Mouse (Mus musculus): ENCODE measurements around the gene Rpl18. TPM values are rescaled to one million over a fixed set of nuclear protein-coding genes. Genes with fewer than 3 reads are reported as not detected.

Gene Rpl18
- polyA plus RNA-seq, 1 experiment from 2014 or later = 538 TPM

GRCm38 (mm10) chr7:45727625-45728024 is 12.4 kb downstream of the Rpl18 start:
- Histone ChIP-seq H3K36me3 (replicated peaks) (peaks cover 11% of the 10 kb centered on the region; the same call in 1 of the 2 replicates), H3K27me3 (replicated peaks) (no peaks in the 10 kb centered on the region), H3K4me1 (no peaks in the 10 kb centered on the region), H3K27ac (no peak overlapping the region), H3K4me2 (no peak overlapping the region), H3K4me3 (no peak overlapping the region), H3K9ac (no peak overlapping the region), H3K9me3 (no peaks in the 10 kb centered on the region)
- WGBS = 84% methylated on average over 3 of the region's 3 CpGs
- ATAC-seq (replicated peaks) = no peak

- H3K27ac ChIP-seq = no peak overlapping the region
- H3K27me3 ChIP-seq (replicated peaks) = no peaks in the 10 kb centered on the region
- no peak overlapping the region for H3K4me3 ChIP-seq
- no peaks in the 10 kb centered on the region for H3K4me1 ChIP-seq
- H3K9me3 ChIP-seq = no peaks in the 10 kb centered on the region
- 16% methylated on average over 16 of the region's 16 CpGs for WGBS
- no peak overlapping the region for H3K4me2 ChIP-seq
- peak; percentile 30; the same call in 1 of the 2 replicates for ATAC-seq (replicated peaks)
- no peaks in the 10 kb centered on the region for H3K36me3 ChIP-seq (replicated peaks)
- no peak overlapping the region for H3K9ac ChIP-seq
Observed at GRCm38 (mm10) chr7:45730727-45731431, 15.6 kb downstream of the Rpl18 start.

GRCm38 (mm10) chr7:45733477-45733876 is 18.2 kb downstream of the Rpl18 start:
- H3K4me3 ChIP-seq = no peak overlapping the region
- ATAC-seq (replicated peaks) = no peak
- no peak overlapping the region for H3K27ac ChIP-seq
- no peaks in the 10 kb centered on the region for H3K27me3 ChIP-seq (replicated peaks)
- H3K36me3 ChIP-seq (replicated peaks) = no peaks in the 10 kb centered on the region
- no peak overlapping the region for H3K9ac ChIP-seq
- H3K4me1 ChIP-seq = no peaks in the 10 kb centered on the region
- no peak overlapping the region for H3K4me2 ChIP-seq
- WGBS = 75% methylated on average over 5 of the region's 5 CpGs
- H3K9me3 ChIP-seq = no peaks in the 10 kb centered on the region

- H3K27me3 ChIP-seq (replicated peaks) = no peaks in the 10 kb centered on the region
- no peak overlapping the region for H3K4me3 ChIP-seq
- no peak overlapping the region for H3K9ac ChIP-seq
- 6% methylated on average over 9 of the region's 9 CpGs for WGBS
- H3K9me3 ChIP-seq = no peaks in the 10 kb centered on the region
- ATAC-seq (replicated peaks) = peak; percentile 83
- H3K36me3 ChIP-seq (replicated peaks) = no peaks in the 10 kb centered on the region
- no peak overlapping the region for H3K4me2 ChIP-seq
- no peak overlapping the region for H3K27ac ChIP-seq
- no peaks in the 10 kb centered on the region for H3K4me1 ChIP-seq
Observed at GRCm38 (mm10) chr7:45739162-45739763, 24.0 kb downstream of the Rpl18 start.

- Histone ChIP-seq H3K4me3 (no peak overlapping the region), H3K27me3 (replicated peaks) (no peaks in the 10 kb centered on the region), H3K4me1 (no peaks in the 10 kb centered on the region), H3K9me3 (no peaks in the 10 kb centered on the region), H3K4me2 (no peak overlapping the region), H3K36me3 (replicated peaks) (no peaks in the 10 kb centered on the region), H3K27ac (no peak overlapping the region), H3K9ac (no peak overlapping the region)
- WGBS = 76% methylated on average over 10 of the region's 10 CpGs
- ATAC-seq (replicated peaks) = peak; percentile 20; the same call in 1 of the 2 replicates
Observed at GRCm38 (mm10) chr7:45739820-45740219, 24.6 kb downstream of the Rpl18 start.

GRCm38 (mm10) chr7:45741308-45741707 is 26.1 kb downstream of the Rpl18 start:
- ATAC-seq (replicated peaks) = no peak
- no peak overlapping the region for H3K4me2 ChIP-seq
- H3K36me3 ChIP-seq (replicated peaks) = no peaks in the 10 kb centered on the region
- H3K9me3 ChIP-seq = no peaks in the 10 kb centered on the region
- H3K27ac ChIP-seq = no peak overlapping the region
- H3K4me3 ChIP-seq = no peak overlapping the region
- 82% methylated on average over 12 of the region's 12 CpGs for WGBS
- H3K27me3 ChIP-seq (replicated peaks) = no peaks in the 10 kb centered on the region
- no peaks in the 10 kb centered on the region for H3K4me1 ChIP-seq
- H3K9ac ChIP-seq = no peak overlapping the region

- H3K4me2 ChIP-seq = peak overlapping the region; percentile 12; the same call in 1 of the 2 replicates
- no peak overlapping the region for H3K9ac ChIP-seq
- no peak overlapping the region for H3K27ac ChIP-seq
- no peaks in the 10 kb centered on the region for H3K4me1 ChIP-seq
- no peaks in the 10 kb centered on the region for H3K27me3 ChIP-seq (replicated peaks)
- WGBS = 39% methylated on average over 11 of the region's 11 CpGs
- H3K9me3 ChIP-seq = no peaks in the 10 kb centered on the region
- H3K36me3 ChIP-seq (replicated peaks) = no peaks in the 10 kb centered on the region
- H3K4me3 ChIP-seq = 0 out of 2 replicates have a peak overlapping the region, but pooled peaks have one; percentile 9
- no peak for ATAC-seq (replicated peaks)
Observed at GRCm38 (mm10) chr7:45741777-45742176, 26.5 kb downstream of the Rpl18 start.

- no peak overlapping the region for H3K27ac ChIP-seq
- no peaks in the 10 kb centered on the region for H3K27me3 ChIP-seq (replicated peaks)
- H3K9ac ChIP-seq = no peak overlapping the region
- H3K4me2 ChIP-seq = peak overlapping the region; percentile 12; the same call in 1 of the 2 replicates
- H3K4me1 ChIP-seq = no peaks in the 10 kb centered on the region
- H3K36me3 ChIP-seq (replicated peaks) = no peaks in the 10 kb centered on the region
- H3K9me3 ChIP-seq = no peaks in the 10 kb centered on the region
- H3K4me3 ChIP-seq = 0 out of 2 replicates have a peak overlapping the region, but pooled peaks have one; percentile 9
- no peak for ATAC-seq (replicated peaks)
- WGBS = 34% methylated on average over 19 of the region's 19 CpGs
Observed at GRCm38 (mm10) chr7:45742338-45742737, 27.1 kb downstream of the Rpl18 start.

- Histone ChIP-seq H3K27me3 (replicated peaks) (no peaks in the 10 kb centered on the region), H3K4me1 (no peaks in the 10 kb centered on the region), H3K4me3 (no peak overlapping the region), H3K36me3 (replicated peaks) (no peaks in the 10 kb centered on the region), H3K9me3 (no peaks in the 10 kb centered on the region), H3K9ac (no peak overlapping the region), H3K27ac (no peak overlapping the region), H3K4me2 (no peak overlapping the region)
- 41% methylated on average over 2 of the region's 2 CpGs for WGBS
- no peak for ATAC-seq (replicated peaks)
Observed at GRCm38 (mm10) chr7:45744387-45744786, 29.1 kb downstream of the Rpl18 start.

GRCm38 (mm10) chr7:45746518-45746917 is 31.3 kb downstream of the Rpl18 start:
- H3K27ac ChIP-seq = no peak overlapping the region
- no peaks in the 10 kb centered on the region for H3K9me3 ChIP-seq
- H3K4me1 ChIP-seq = no peaks in the 10 kb centered on the region
- ATAC-seq (replicated peaks) = no peak
- WGBS = 70% methylated on average over 6 of the region's 6 CpGs
- H3K36me3 ChIP-seq (replicated peaks) = no peaks in the 10 kb centered on the region
- no peak overlapping the region for H3K9ac ChIP-seq
- no peaks in the 10 kb centered on the region for H3K27me3 ChIP-seq (replicated peaks)
- H3K4me2 ChIP-seq = no peak overlapping the region
- no peak overlapping the region for H3K4me3 ChIP-seq

GRCm38 (mm10) chr7:45747450-45747849 is 32.2 kb downstream of the Rpl18 start:
- Histone ChIP-seq H3K27ac (no peak overlapping the region), H3K4me2 (no peak overlapping the region), H3K4me1 (no peaks in the 10 kb centered on the region), H3K36me3 (replicated peaks) (no peaks in the 10 kb centered on the region), H3K27me3 (replicated peaks) (no peaks in the 10 kb centered on the region), H3K4me3 (no peak overlapping the region), H3K9me3 (no peaks in the 10 kb centered on the region), H3K9ac (no peak overlapping the region)
- 88% methylated on average over 5 of the region's 5 CpGs for WGBS
- no peak for ATAC-seq (replicated peaks)

- Histone ChIP-seq H3K4me2 (no peak overlapping the region), H3K27me3 (replicated peaks) (no peaks in the 10 kb centered on the region), H3K27ac (no peak overlapping the region), H3K9ac (no peak overlapping the region), H3K4me1 (no peaks in the 10 kb centered on the region), H3K36me3 (replicated peaks) (no peaks in the 10 kb centered on the region), H3K4me3 (no peak overlapping the region), H3K9me3 (no peaks in the 10 kb centered on the region)
- no peak for ATAC-seq (replicated peaks)
- 81% methylated on average over 7 of the region's 7 CpGs for WGBS
Observed at GRCm38 (mm10) chr7:45748110-45748509, 32.9 kb downstream of the Rpl18 start.

- 50% methylated on average over 10 of the region's 10 CpGs for WGBS
- no peak overlapping the region for H3K4me2 ChIP-seq
- no peak for ATAC-seq (replicated peaks)
- H3K27me3 ChIP-seq (replicated peaks) = no peaks in the 10 kb centered on the region
- H3K4me1 ChIP-seq = no peaks in the 10 kb centered on the region
- no peaks in the 10 kb centered on the region for H3K36me3 ChIP-seq (replicated peaks)
- H3K4me3 ChIP-seq = no peak overlapping the region
- no peak overlapping the region for H3K27ac ChIP-seq
- no peak overlapping the region for H3K9ac ChIP-seq
- no peaks in the 10 kb centered on the region for H3K9me3 ChIP-seq
Observed at GRCm38 (mm10) chr7:45749401-45749800, 34.1 kb downstream of the Rpl18 start.

Measured in midbrain, embryonic 15.5 days (tissue).